Mouse (Mus musculus) cerebellum, adult 9-10 months (tissue): ENCODE data around the gene Vamp3.
A peak's percentile ranks its signal among the peaks of the same experiment; 100 is the strongest.
"Not testable (repeated sequence)": the region's sequence is repeated elsewhere in the genome, so short reads cannot be mapped to it uniquely, and the experiment has no call there.

Source experiments
- DNase-seq: peaks from one replicate; pipeline ENCODE4 v3.0.0; 2022

Vamp3 gene

GRCm38 (mm10) chr4:151044037-151044943 is 13.5 kb downstream of the Vamp3 start, which contains the start of gene Per3:
Gene Per3 (minus strand): TSS chr4:151044665.
- peak; percentile 99 for DNase-seq

DNA sequence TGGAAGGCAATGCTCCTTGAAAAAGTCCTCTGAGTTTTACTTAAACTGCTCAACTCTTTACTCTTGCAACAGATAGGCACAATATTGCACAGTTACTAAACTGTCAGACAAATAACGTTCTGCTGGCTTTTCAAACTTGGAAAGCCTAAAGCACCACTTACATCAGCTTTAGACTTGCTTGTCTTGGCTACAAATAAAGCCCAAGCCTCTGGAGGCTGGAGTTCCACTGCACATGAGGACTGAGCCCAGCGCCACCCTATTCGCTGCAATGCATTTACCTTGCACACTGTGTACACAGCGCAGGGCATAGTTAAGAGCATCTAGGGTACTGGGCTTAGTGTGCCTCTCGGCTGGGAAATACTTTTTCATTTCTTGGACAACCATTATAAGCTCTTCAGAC is 14.5 kb downstream of the Vamp3 start:
- DNase-seq: peak; percentile 63

DNA sequence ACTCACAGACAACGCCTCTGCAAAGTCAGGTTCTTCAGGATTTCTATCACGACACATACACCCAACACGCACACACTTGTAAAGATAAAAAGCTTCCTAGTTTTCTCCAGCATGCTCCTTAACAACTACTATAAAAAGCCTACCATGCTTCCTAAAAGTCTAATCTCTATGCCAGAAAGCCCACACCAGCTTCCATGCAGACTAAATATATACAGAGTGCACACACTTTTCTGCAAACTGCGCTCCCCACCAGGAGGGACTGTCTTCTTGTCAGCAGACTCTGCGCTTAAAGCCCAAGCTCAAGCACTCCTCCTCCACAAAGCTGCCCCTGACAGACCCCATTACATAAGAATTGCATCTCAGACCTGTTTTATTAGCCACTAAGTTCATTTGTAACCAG is 16.3 kb downstream of the Vamp3 start:
- DNase-seq: no peak

GRCm38 (mm10) chr4:151037800-151038199 is 20.0 kb downstream of the Vamp3 start:
- DNase-seq: no peak

DNA sequence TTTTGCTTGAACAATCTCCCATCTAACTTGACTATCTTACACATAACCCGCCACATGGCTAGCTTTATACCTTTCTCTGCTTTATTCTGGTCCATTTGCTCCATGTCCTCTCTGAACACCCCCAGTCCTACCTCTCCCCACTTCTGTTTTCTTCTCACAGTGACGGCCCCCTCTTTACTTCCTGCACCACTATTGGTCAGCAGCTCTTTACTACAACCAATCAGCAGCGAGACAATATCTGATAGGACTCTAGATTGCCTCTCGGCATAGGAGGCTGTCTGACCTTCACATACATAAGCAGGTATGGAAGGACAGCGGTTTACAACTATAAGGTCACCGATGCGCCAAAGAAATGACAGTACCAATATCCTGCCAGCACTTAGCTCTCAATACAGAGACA is 21.2 kb downstream of the Vamp3 start:
- DNase-seq: no peak

DNA sequence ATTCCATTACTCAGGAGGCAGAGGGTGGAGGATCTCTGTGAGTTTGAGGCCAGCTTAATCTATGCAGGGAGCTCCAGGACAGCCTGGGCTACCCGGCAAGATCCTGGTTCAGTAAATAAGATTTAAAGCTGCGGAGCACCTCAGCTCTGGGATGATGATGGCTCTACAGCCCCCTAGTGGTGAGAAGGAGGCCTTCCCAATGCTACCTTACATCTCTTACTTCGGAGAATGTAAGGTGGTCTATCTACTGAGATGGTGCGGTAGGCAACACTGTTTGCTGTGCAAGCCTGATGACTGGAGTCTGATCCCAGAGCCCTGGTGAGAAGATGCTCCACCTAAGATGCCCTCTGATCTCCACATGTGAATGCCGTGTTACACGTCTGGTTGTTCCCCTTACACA is 30.8 kb downstream of the Vamp3 start:
- DNase-seq: peak; percentile 46

GRCm38 (mm10) chr4:151024152-151024551 is 33.6 kb downstream of the Vamp3 start:
- no peak for DNase-seq

GRCm38 (mm10) chr4:151017356-151017755 is 40.4 kb downstream of the Vamp3 start:
- not testable (repeated sequence) for DNase-seq

DNA sequence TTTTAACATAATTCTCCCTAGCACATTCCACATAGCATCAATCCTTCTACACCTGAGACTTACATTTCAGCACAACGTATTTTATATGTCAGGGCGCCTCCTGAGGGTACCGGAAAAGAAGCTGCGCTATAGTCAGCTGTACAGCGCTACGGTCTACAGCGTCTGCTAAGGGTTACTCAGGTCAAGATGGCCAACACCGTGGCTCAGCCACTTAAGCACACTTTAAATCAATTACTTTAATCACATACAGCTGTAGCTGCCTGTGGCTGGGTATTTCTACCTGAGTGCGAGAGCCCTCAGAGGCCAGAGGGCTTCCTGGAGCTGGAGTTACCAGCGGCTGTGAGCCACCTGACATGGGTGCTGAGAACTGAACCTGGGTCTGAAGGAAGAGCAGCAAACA is 41.8 kb downstream of the Vamp3 start:
- no peak for DNase-seq

DNA sequence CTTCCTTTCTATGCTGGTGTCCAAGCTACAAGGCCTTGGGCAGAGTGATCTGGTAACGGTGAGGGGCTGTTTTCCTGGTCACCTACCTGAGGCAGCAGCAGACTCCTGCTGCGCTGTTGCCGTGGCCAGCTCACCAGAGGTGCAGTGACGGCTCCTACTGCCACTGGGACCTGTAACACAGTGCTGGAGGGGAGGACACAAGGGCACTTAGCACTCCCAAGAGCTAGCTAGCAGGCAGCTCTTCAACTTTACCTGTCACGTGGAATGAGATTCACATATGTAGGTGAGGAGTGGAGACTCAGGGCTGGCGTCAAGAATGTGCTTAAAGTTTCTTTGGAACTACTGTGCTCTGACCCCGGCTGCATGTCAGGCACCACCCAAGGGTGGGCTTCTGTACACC is 47.4 kb downstream of the Vamp3 start:
- no peak for DNase-seq

DNA sequence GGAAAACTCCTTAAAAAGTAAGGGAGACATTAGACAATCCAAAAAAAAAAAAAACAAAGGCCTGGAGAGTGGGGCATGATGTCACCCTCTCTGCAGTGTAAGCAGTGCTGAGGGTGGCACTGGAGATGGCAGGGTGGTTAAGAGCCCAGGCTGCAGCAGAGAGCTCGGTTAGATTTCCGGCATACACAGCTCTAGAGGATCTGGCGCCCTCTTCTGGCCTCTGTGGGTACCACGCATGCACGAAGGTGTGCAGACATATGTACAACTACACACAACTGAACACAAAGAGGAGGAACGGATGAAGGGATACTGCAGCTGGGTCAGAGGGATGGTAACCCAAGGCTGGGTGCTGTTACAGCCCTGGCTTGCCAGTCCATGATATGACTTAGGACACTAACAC is 50.8 kb downstream of the Vamp3 start:
- DNase-seq: no peak

DNA sequence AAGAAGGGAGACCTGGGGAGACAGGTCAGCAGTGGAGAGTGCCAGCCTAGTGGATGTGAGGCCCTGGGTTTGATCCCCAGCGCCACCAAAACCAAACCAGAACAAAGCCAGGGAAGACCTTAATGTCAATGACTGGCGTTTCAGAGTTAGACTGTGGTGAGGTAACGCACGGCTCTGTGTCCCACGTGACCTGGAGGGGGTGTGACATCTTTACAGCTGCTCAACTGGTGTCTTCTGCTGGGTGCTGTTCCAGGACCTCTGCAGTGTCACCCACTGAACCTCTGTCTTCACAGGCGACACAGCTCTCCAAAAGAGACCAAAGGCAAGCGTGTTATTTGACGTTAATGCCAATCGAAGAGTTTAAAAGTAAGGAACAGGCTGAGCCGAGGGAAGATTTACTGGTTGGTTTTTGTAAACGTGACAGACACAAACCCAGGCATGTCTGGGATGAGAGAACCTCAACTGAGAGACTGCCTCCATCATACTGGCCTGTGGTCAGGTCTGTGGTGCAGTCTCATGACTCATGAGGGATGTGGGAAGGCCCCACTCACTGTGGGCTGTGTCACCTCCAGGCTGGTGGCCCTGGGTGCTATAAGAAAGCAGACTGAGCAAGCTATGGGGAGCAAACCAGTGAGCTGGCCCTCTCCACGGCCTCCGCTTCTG is 52.0 kb downstream of the Vamp3 start:
- DNase-seq: no peak

DNA sequence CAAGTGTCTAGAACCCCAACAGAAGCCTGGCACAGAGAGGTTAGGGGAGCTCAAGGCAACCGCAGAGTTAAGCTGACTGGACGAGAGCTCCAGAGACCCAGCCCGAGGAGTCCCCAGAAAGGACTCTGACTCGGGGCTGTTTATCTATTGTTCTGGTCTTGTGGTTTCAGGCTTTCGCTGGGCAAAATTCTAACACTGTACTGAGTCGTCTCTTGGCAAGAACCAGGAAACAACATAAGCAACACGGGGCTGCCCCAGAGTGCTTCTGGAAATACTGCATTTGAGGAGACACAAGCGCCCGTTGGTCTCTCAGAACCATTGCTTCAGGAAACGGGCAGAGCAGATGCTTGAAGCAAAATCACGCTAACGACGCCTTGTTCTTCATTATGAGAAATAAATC is 56.4 kb downstream of the Vamp3 start:
- DNase-seq: no peak

- no peak for DNase-seq
These were observed 59.1 kb downstream of the Vamp3 start for GRCm38 (mm10) chr4:150998626-150999025.
